Mouse (Mus musculus) ZHBTc4 (cell line): ENCODE results near the gene Clec10a.
A peak's percentile ranks its signal among the peaks of the same experiment; 100 is the strongest.

Source experiments
- DNase-seq: peaks from one replicate; pipeline ENCODE4 v3.0.0-alpha.2; 2011; ENCODE audit warnings: low read depth, low spot score

Clec10a gene

GRCm38 (mm10) chr11:70180496-70180895, 24.5 kb downstream of the Clec10a start:
- no peak for DNase-seq

GRCm38 (mm10) chr11:70185120-70185519, 29.1 kb downstream of the Clec10a start:
- no peak for DNase-seq

- DNase-seq = peak; percentile 40
Observed at GRCm38 (mm10) chr11:70189319-70190134, 33.5 kb downstream of the Clec10a start.

- DNase-seq = no peak
Observed at GRCm38 (mm10) chr11:70191188-70191587, 35.2 kb downstream of the Clec10a start.

GRCm38 (mm10) chr11:70192157-70192556, 36.2 kb downstream of the Clec10a start:
- DNase-seq = no peak

GRCm38 (mm10) chr11:70193354-70194285, 37.6 kb downstream of the Clec10a start:
- DNase-seq = no peak

GRCm38 (mm10) chr11:70198332-70198731, 42.3 kb downstream of the Clec10a start:
- no peak for DNase-seq

GRCm38 (mm10) chr11:70199107-70199506, 43.1 kb downstream of the Clec10a start:
- no peak for DNase-seq

GRCm38 (mm10) chr11:70200036-70200608, 44.1 kb downstream of the Clec10a start:
- DNase-seq = no peak

GRCm38 (mm10) chr11:70201691-70202090, 45.7 kb downstream of the Clec10a start:
- DNase-seq = peak; percentile 86

GRCm38 (mm10) chr11:70206801-70207200, 50.8 kb downstream of the Clec10a start:
- no peak for DNase-seq

- DNase-seq = no peak
Observed at GRCm38 (mm10) chr11:70207283-70207682, 51.3 kb downstream of the Clec10a start.

- no peak for DNase-seq
Observed at GRCm38 (mm10) chr11:70208778-70209388, 52.9 kb downstream of the Clec10a start.

GRCm38 (mm10) chr11:70210681-70211080, 54.7 kb downstream of the Clec10a start:
- DNase-seq = no peak

- DNase-seq = no peak
Observed at GRCm38 (mm10) chr11:70211972-70212371, 56.0 kb downstream of the Clec10a start.

- no peak for DNase-seq
Observed at GRCm38 (mm10) chr11:70212423-70212822, 56.4 kb downstream of the Clec10a start, which contains the start of gene Slc16a11. Gene Slc16a11, plus strand, starts transcription at chr11:70212752.

- peak; percentile 68 for DNase-seq
Observed at GRCm38 (mm10) chr11:70212896-70213295, 56.9 kb downstream of the Clec10a start.

GRCm38 (mm10) chr11:70213736-70214135, 57.7 kb downstream of the Clec10a start:
- peak; percentile 39 for DNase-seq

GRCm38 (mm10) chr11:70214191-70214855, 58.3 kb downstream of the Clec10a start:
- DNase-seq = no peak

- DNase-seq = peak; percentile 32
Observed at GRCm38 (mm10) chr11:70214856-70215209, 58.8 kb downstream of the Clec10a start.

GRCm38 (mm10) chr11:70215301-70215700, 59.3 kb downstream of the Clec10a start:
- peak; percentile 25 for DNase-seq
